Mouse (Mus musculus): ENCODE data around the gene Dhrs4.

DNA sequence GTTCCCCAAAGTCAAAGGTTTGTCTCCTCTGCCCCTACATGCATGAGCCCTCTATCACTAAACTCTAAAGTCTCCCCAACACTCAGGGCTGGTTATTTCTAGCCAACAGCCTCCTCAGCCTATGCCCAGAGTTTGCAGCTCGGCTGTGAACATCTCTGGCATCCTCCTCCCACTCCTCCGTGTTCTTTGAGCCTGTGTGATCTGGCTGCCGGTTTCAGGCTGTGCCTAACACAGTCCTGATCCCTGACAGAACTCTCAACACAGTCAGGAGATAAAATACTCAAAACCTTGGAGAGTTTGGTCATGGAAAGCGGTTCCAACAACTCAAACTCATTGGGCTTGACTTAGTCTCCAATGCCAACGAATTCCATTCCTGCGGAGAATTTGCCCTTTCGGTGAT lies 11.4 kb upstream of the Dhrs4 start:
- TF ChIP-seq MEF2A (IDR thresholded peaks at IDR 0.05; ENCODE audit: extremely low read depth, insufficient replicate concordance, low read depth, low read length, poor library complexity, severe bottlenecking) (no peak), UBTF (IDR thresholded peaks at IDR 0.05; ENCODE audit: borderline replicate concordance, insufficient read depth, low read depth, low read length) (no peak), MXI1 (IDR thresholded peaks at IDR 0.05; ENCODE audit: low read depth, low read length) (no peak), ZMIZ1 (IDR thresholded peaks at IDR 0.05; ENCODE audit: low read depth, low read length) (no peak), CTCF (IDR thresholded peaks at IDR 0.05 in 2 of 3, conservative IDR thresholded peaks at IDR 0.05 in 1 of 3; ENCODE audit: control insufficient read depth in 1 of 3, insufficient read depth in 1 of 3, low read depth in 2 of 3, low read length in 3 of 3, poor library complexity in 1 of 3, severe bottlenecking in 1 of 3) (no peak), MAX (IDR thresholded peaks at IDR 0.05; ENCODE audit: low read length) (no peak), GATA1 (IDR thresholded peaks at IDR 0.05; ENCODE audit: low read depth, low read length) (no peak), CHD2 (IDR thresholded peaks at IDR 0.05; ENCODE audit: low read length) (no peak), MYC (IDR thresholded peaks at IDR 0.05; ENCODE audit: low read depth, low read length) (no peak), MAFK (IDR thresholded peaks at IDR 0.05; ENCODE audit: borderline replicate concordance, low read depth, low read length) (no peak), USF1 (IDR thresholded peaks at IDR 0.05; ENCODE audit: low read depth, low read length) (no peak), POLR2A (IDR thresholded peaks at IDR 0.05; ENCODE audit: control insufficient read depth in 1 of 2, insufficient read depth in 1 of 2, low read depth in 1 of 2, low read length in 2 of 2, poor library complexity in 1 of 2) (no peak)

All from MEL (cell line).